Mouse (Mus musculus): ENCODE measurements at regions not wholly inside any gene's neighbourhood (a gene's known extent, or its start where the extent isn't known, plus 50 kb on each side); places are given as distances from the start of the nearest gene placed in this dataset.

DNA sequence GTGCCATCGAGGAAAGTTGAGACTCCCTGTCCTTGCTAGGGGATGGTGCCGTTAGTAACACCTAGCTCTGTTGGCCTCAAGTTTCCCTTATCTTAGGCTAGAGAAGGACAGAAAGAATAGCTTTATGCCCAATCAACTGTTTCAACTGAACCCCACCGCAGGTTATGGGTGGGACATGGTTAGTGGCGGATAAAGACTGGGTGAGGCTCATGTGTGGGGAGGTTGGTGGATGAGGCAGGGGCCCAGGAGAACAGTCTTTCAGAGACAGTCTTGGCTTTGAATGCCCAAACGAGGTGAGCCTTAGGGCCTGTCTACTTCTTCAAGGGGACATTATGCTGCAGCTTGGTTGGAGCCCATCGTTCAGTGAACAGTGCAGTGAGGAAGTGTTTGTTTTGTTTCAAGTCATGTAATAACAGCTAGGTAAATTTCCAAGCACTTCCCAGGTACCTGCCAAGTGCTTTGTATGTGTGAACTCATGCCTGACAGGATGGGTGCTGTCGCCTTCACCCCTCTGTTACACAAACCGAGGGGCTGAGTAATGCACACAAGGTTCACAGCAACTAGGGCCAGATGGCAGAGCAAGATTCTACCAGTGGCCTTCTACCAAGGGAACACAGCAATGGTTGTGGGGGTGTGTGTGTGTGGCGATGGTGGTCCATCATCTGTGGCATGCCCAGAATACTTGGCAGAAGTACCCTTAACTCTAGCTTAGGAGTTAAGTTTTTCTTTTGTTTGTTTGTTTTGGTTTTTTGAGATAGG is 1199.6 kb upstream of the A1bg start:
- TF ChIP-seq CTCF (IDR thresholded peaks at IDR 0.05; ENCODE audit: control insufficient read depth, insufficient read depth, insufficient replicate concordance, low read depth, low read length) (no peak), POLR2A (IDR thresholded peaks at IDR 0.05; ENCODE audit: control insufficient read depth, low read depth, low read length) (no peak)

Measured in testis, adult 2 months (tissue).